Mouse (Mus musculus): ENCODE results near the gene Agbl3.

DNA sequence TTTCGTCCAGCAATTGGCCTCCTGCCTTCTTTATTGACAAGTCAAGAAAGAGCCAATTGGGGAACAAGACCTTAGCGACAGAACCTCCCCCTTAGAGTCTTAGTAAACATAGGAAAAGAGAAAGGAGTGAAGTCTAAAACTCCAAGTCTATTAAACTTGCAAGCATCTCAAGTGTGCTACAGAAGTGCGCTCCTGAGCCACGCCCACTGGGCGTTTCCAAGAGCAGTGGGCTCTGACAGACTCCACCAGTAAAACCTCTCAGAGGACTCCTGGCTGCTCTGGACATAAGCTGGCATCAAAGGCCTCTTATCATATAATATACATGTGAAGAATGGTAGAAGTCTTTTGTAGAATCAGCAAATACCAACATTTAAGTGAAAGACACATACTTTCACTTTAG is 123.2 kb downstream of the Agbl3 start:
- TF ChIP-seq CTCF (IDR thresholded peaks at IDR 0.05; ENCODE audit: low read depth), result no peak
- no peak for TF ChIP-seq EP300 (IDR thresholded peaks at IDR 0.05; ENCODE audit: low read depth)

All from liver, embryonic 14.5 days (tissue).